Mouse (Mus musculus) heart, embryonic 13.5 days (tissue): ENCODE data around the gene Mitf. TPM values are rescaled to one million over a fixed set of nuclear protein-coding genes. Genes with fewer than 3 reads are reported as not detected.

Experiments used
- ATAC-seq: fragments of 200-750 bp; cut with Nextera tagmentation; 2 replicates; pipeline ENCODE4 v1.8.0; 2017; ENCODE audit warnings: moderate TSS enrichment; ENCODE audit not compliant: insufficient number of reproducible peaks, low FRiP score, low TSS enrichment; ENCODE audit errors: extremely low read depth
- H3K27ac ChIP-seq: fragments of 300-500 bp; sonication (generic); replicated peaks from 2 replicates; pipeline ENCODE4 v1.5.1; 2015; ENCODE audit warnings: moderate library complexity, mild to moderate bottlenecking, inconsistent platforms
- H3K27me3 ChIP-seq: fragments of 300-500 bp; sonication (generic); replicated peaks from 2 replicates; pipeline ENCODE4 v1.6.1; 2015; ENCODE audit warnings: mild to moderate bottlenecking, inconsistent platforms
- H3K36me3 ChIP-seq: fragments of 300-500 bp; sonication (generic); 2 replicates; pipeline ENCODE4 v1.6.1; 2015; ENCODE audit warnings: mild to moderate bottlenecking, inconsistent platforms
- H3K4me1 ChIP-seq: fragments of 300-500 bp; sonication (generic); 2 replicates; pipeline ENCODE4 v1.6.1; 2015; ENCODE audit warnings: inconsistent platforms
- H3K4me2 ChIP-seq: fragments of 300-500 bp; sonication (generic); 2 replicates; pipeline ENCODE4 v1.6.1; 2015; ENCODE audit warnings: inconsistent platforms, mild to moderate bottlenecking, moderate library complexity
- H3K4me3 ChIP-seq: fragments of 300-500 bp; sonication (generic); 2 replicates; pipeline ENCODE4 v1.5.1; 2015; ENCODE audit warnings: moderate library complexity, mild to moderate bottlenecking, inconsistent platforms
- H3K9ac ChIP-seq: fragments of 300-500 bp; sonication (generic); 2 replicates; pipeline ENCODE4 v1.6.1; 2015; ENCODE audit warnings: inconsistent platforms, mild to moderate bottlenecking, moderate library complexity
- H3K9me3 ChIP-seq: fragments of 300-500 bp; sonication (generic); 2 replicates; pipeline ENCODE4 v1.6.1; 2016; ENCODE audit warnings: inconsistent platforms
- WGBS: fragments of 180-500 bp; shearing (Covaris S2); methylation state at CpG from one replicate; pipeline ENCODE4 v1.1.7; 2015; ENCODE audit warnings: mixed read lengths; 5-methylcytosine and 5-hydroxymethylcytosine counted together
- polyA plus RNA-seq: library from polyadenylated mRNA; unstranded; fragments of >200 nt; fragmentation: Nextera tagmentation; extraction: Ambion mirVana; gene quantifications from 2 replicates; pipeline ENCODE4 v1.2.1, GENCODE M21; 2015

Mitf gene
- polyA plus RNA-seq, 1 experiment from 2014 or later: 15.4 TPM

GRCm38 (mm10) chr6:97914768-97915167 lies 107.9 kb downstream of the Mitf start:
- ATAC-seq: no peak
- Histone ChIP-seq H3K27ac (no peak overlapping the region), H3K4me3 (no peak overlapping the region), H3K4me1 (peaks cover 45% of the 10 kb centered on the region), H3K9ac (no peak overlapping the region), H3K27me3 (no peaks in the 10 kb centered on the region), H3K9me3 (no peaks in the 10 kb centered on the region), H3K36me3 (no peaks in the 10 kb centered on the region), H3K4me2 (no peak overlapping the region)
- 85% methylated on average over 8 of the region's 8 CpGs for WGBS

GRCm38 (mm10) chr6:97916386-97916903 lies 109.6 kb downstream of the Mitf start:
- Histone ChIP-seq H3K4me1 (peaks cover 55% of the 10 kb centered on the region), H3K9ac (peak overlapping the region; percentile 5; the same call in 1 of the 2 replicates), H3K4me3 (no peak overlapping the region), H3K4me2 (no peak overlapping the region), H3K27me3 (no peaks in the 10 kb centered on the region), H3K36me3 (no peaks in the 10 kb centered on the region), H3K27ac (peak overlapping the region; percentile 92), H3K9me3 (no peaks in the 10 kb centered on the region)
- no peak for ATAC-seq
- 49% methylated on average over 7 of the region's 7 CpGs for WGBS

- peak overlapping the region; percentile 92 for H3K27ac ChIP-seq
- no peak overlapping the region for H3K4me3 ChIP-seq
- peak overlapping the region; percentile 52; the same call in 1 of the 2 replicates for H3K9ac ChIP-seq
- WGBS: 7% methylated on average over 4 of the region's 4 CpGs
- H3K27me3 ChIP-seq: no peaks in the 10 kb centered on the region
- H3K36me3 ChIP-seq: no peaks in the 10 kb centered on the region
- no peaks in the 10 kb centered on the region for H3K9me3 ChIP-seq
- ATAC-seq: peak; percentile 79
- peaks cover 70% of the 10 kb centered on the region for H3K4me1 ChIP-seq
- peak overlapping the region; percentile 57 for H3K4me2 ChIP-seq
Measured at GRCm38 (mm10) chr6:97918051-97918450, 111.2 kb downstream of the Mitf start.

- peak overlapping the region; percentile 92 for H3K27ac ChIP-seq
- no peaks in the 10 kb centered on the region for H3K36me3 ChIP-seq
- WGBS: 28% methylated on average over 7 of the region's 7 CpGs
- H3K4me3 ChIP-seq: no peak overlapping the region
- H3K9ac ChIP-seq: peak overlapping the region; percentile 52; the same call in 1 of the 2 replicates
- no peak for ATAC-seq
- H3K27me3 ChIP-seq: no peaks in the 10 kb centered on the region
- peak overlapping the region; percentile 57 for H3K4me2 ChIP-seq
- no peaks in the 10 kb centered on the region for H3K9me3 ChIP-seq
- H3K4me1 ChIP-seq: peaks cover 75% of the 10 kb centered on the region
Measured at GRCm38 (mm10) chr6:97918481-97918880, 111.6 kb downstream of the Mitf start.

GRCm38 (mm10) chr6:97919287-97919686 lies 112.4 kb downstream of the Mitf start:
- no peaks in the 10 kb centered on the region for H3K9me3 ChIP-seq

GRCm38 (mm10) chr6:97921591-97921990 lies 114.7 kb downstream of the Mitf start:
- Histone ChIP-seq H3K4me2 (no peak overlapping the region), H3K4me1 (peaks cover 69% of the 10 kb centered on the region), H3K9ac (no peak overlapping the region), H3K36me3 (no peaks in the 10 kb centered on the region), H3K9me3 (no peaks in the 10 kb centered on the region), H3K4me3 (no peak overlapping the region), H3K27ac (peak overlapping the region; percentile 71), H3K27me3 (no peaks in the 10 kb centered on the region)
- ATAC-seq: no peak
- 78% methylated on average over 6 of the region's 6 CpGs for WGBS

More at GRCm38 (mm10) chr6:97919287-97919686, 112.4 kb downstream of the Mitf start:
- peak overlapping the region; percentile 92 for H3K27ac ChIP-seq
- peak overlapping the region; percentile 70 for H3K9ac ChIP-seq
- H3K4me3 ChIP-seq: peak overlapping the region; percentile 21
- H3K4me1 ChIP-seq: peaks cover 80% of the 10 kb centered on the region
- H3K36me3 ChIP-seq: no peaks in the 10 kb centered on the region
- WGBS: 23% methylated on average over 8 of the region's 8 CpGs
- H3K27me3 ChIP-seq: no peaks in the 10 kb centered on the region
- peak overlapping the region; percentile 57 for H3K4me2 ChIP-seq
- ATAC-seq: no peak

- Histone ChIP-seq H3K27me3 (no peaks in the 10 kb centered on the region), H3K4me2 (no peak overlapping the region), H3K4me3 (no peak overlapping the region), H3K27ac (no peak overlapping the region), H3K9me3 (no peaks in the 10 kb centered on the region), H3K36me3 (no peaks in the 10 kb centered on the region), H3K4me1 (peaks cover 58% of the 10 kb centered on the region), H3K9ac (no peak overlapping the region)
- ATAC-seq: no peak
- WGBS: 78% methylated on average over 3 of the region's 3 CpGs
Measured at GRCm38 (mm10) chr6:97924221-97924620, 117.4 kb downstream of the Mitf start.

GRCm38 (mm10) chr6:97929051-97929450 lies 122.2 kb downstream of the Mitf start:
- Histone ChIP-seq H3K4me3 (peak overlapping the region; percentile 59), H3K4me2 (peak overlapping the region; percentile 66), H3K9ac (peak overlapping the region; percentile 83), H3K4me1 (peaks cover 37% of the 10 kb centered on the region), H3K27ac (peak overlapping the region; percentile 96), H3K36me3 (peaks cover 5% of the 10 kb centered on the region; the same call in 1 of the 2 replicates), H3K27me3 (no peaks in the 10 kb centered on the region), H3K9me3 (no peaks in the 10 kb centered on the region)
- no peak for ATAC-seq
- 46% methylated on average over 3 of the region's 3 CpGs for WGBS

GRCm38 (mm10) chr6:97929466-97929865 lies 122.6 kb downstream of the Mitf start:
- ATAC-seq: peak; percentile 62; the same call in 1 of the 2 replicates
- peak overlapping the region; percentile 83 for H3K9ac ChIP-seq
- H3K4me3 ChIP-seq: peak overlapping the region; percentile 59
- H3K4me2 ChIP-seq: peak overlapping the region; percentile 66
- no peaks in the 10 kb centered on the region for H3K9me3 ChIP-seq
- no peaks in the 10 kb centered on the region for H3K27me3 ChIP-seq
- peak overlapping the region; percentile 96 for H3K27ac ChIP-seq
- WGBS: 13% methylated on average over 7 of the region's 7 CpGs
- peaks cover 5% of the 10 kb centered on the region; the same call in 1 of the 2 replicates for H3K36me3 ChIP-seq
- H3K4me1 ChIP-seq: peaks cover 37% of the 10 kb centered on the region

- Histone ChIP-seq H3K4me1 (peaks cover 49% of the 10 kb centered on the region), H3K9me3 (no peaks in the 10 kb centered on the region), H3K9ac (no peak overlapping the region), H3K27ac (peak overlapping the region; percentile 8), H3K4me2 (no peak overlapping the region), H3K4me3 (no peak overlapping the region), H3K36me3 (peaks cover 20% of the 10 kb centered on the region), H3K27me3 (no peaks in the 10 kb centered on the region)
- WGBS: 54% methylated on average over 5 of the region's 5 CpGs
- no peak for ATAC-seq
Measured at GRCm38 (mm10) chr6:97937139-97937538, 130.3 kb downstream of the Mitf start.

GRCm38 (mm10) chr6:97937897-97938614 lies 131.2 kb downstream of the Mitf start:
- Histone ChIP-seq H3K4me2 (no peak overlapping the region), H3K36me3 (peaks cover 17% of the 10 kb centered on the region), H3K27ac (peak overlapping the region; percentile 8; the same call in 1 of the 2 replicates), H3K9ac (peak overlapping the region; percentile 50; the same call in 1 of the 2 replicates), H3K9me3 (no peaks in the 10 kb centered on the region), H3K4me1 (peaks cover 45% of the 10 kb centered on the region), H3K4me3 (no peak overlapping the region), H3K27me3 (no peaks in the 10 kb centered on the region)
- WGBS: 56% methylated on average over 11 of the region's 11 CpGs
- ATAC-seq: no peak
